Mouse (Mus musculus) midbrain, embryonic 11.5 days (tissue): Measurements from ENCODE around the gene Prkag1. TPM values are rescaled to one million over a fixed set of nuclear protein-coding genes. Genes with fewer than 3 reads are reported as not detected.

Source experiments
- ATAC-seq: fragments of 200-750 bp; cut with Nextera tagmentation; 2 replicates; pipeline ENCODE4 v1.8.0; 2017; ENCODE audit warnings: moderate TSS enrichment, moderate library complexity; ENCODE audit not compliant: low FRiP score
- DNase-seq: peaks from one replicate; pipeline ENCODE4 v3.0.0; 2015; ENCODE audit warnings: low spot score; ENCODE audit errors: missing footprints
- H3K27ac ChIP-seq: fragments of 300-500 bp; sonication (generic); 2 replicates; pipeline ENCODE4 v1.5.1; 2014; ENCODE audit warnings: low read depth, low read length
- H3K27me3 ChIP-seq: fragments of 300-500 bp; sonication (generic); 2 replicates; pipeline ENCODE4 v1.6.1; 2014; ENCODE audit warnings: mild to moderate bottlenecking, low read length, moderate library complexity, mixed read lengths; ENCODE audit not compliant: control insufficient read depth, insufficient read depth
- H3K36me3 ChIP-seq: fragments of 300-500 bp; sonication (generic); 2 replicates; pipeline ENCODE4 v1.6.1; 2014; ENCODE audit warnings: mild to moderate bottlenecking, low read length, moderate library complexity, mixed read lengths; ENCODE audit not compliant: control insufficient read depth, insufficient read depth
- H3K4me1 ChIP-seq: fragments of 300-500 bp; sonication (generic); 2 replicates; pipeline ENCODE4 v1.6.1; 2014; ENCODE audit warnings: low read length; ENCODE audit not compliant: control insufficient read depth, insufficient read depth
- H3K4me2 ChIP-seq: fragments of 300-500 bp; sonication (generic); 2 replicates; pipeline ENCODE4 v1.6.1; 2014; ENCODE audit warnings: mild to moderate bottlenecking, moderate library complexity
- H3K4me3 ChIP-seq: fragments of 300-500 bp; sonication (generic); 2 replicates; pipeline ENCODE4 v1.5.1; 2014; ENCODE audit warnings: low read depth, low read length
- H3K9ac ChIP-seq: fragments of 300-500 bp; sonication (generic); 2 replicates; pipeline ENCODE4 v1.6.1; 2014; ENCODE audit warnings: low read length
- H3K9me3 ChIP-seq: fragments of 300-500 bp; sonication (generic); 2 replicates; pipeline ENCODE4 v1.6.1; 2016; ENCODE audit warnings: low read length; ENCODE audit not compliant: control insufficient read depth
- WGBS: fragments of 180-500 bp; shearing (Covaris S2); extraction: QIAGEN DNeasy Blood & Tissue Kit; methylation state at CpG from one replicate; pipeline ENCODE4 v1.1.7; 2014; 5-methylcytosine and 5-hydroxymethylcytosine counted together
- polyA plus RNA-seq: library from polyadenylated mRNA; unstranded; fragments of >200 nt; fragmentation: Nextera tagmentation; extraction: Ambion mirVana; gene quantifications from 2 replicates; pipeline ENCODE4 v1.2.1, GENCODE M21; 2014

Gene Prkag1
- polyA plus RNA-seq, 1 experiment from 2014 or later, result 81.4 TPM

GRCm38 (mm10) chr15:98845149-98845548 is 13.8 kb upstream of the Prkag1 start:
- 97% methylated on average over 2 of the region's 2 CpGs for WGBS
- Histone ChIP-seq H3K27me3 (no peaks in the 10 kb centered on the region), H3K4me3 (no peak overlapping the region), H3K4me1 (no peaks in the 10 kb centered on the region), H3K36me3 (peaks cover 75% of the 10 kb centered on the region), H3K27ac (no peak overlapping the region), H3K9ac (no peak overlapping the region), H3K9me3 (no peaks in the 10 kb centered on the region), H3K4me2 (no peak overlapping the region)
- ATAC-seq (no peak), DNase-seq (no peak)

GRCm38 (mm10) chr15:98843595-98844223 is 12.4 kb upstream of the Prkag1 start:
- Histone ChIP-seq H3K4me2 (no peak overlapping the region), H3K9me3 (no peaks in the 10 kb centered on the region), H3K27ac (no peak overlapping the region), H3K36me3 (peaks cover 78% of the 10 kb centered on the region), H3K27me3 (no peaks in the 10 kb centered on the region), H3K4me3 (no peak overlapping the region), H3K4me1 (no peaks in the 10 kb centered on the region), H3K9ac (no peak overlapping the region)
- DNase-seq, result no peak
- ATAC-seq, result no peak
- 89% methylated on average over 11 of the region's 11 CpGs for WGBS

- Histone ChIP-seq H3K9ac (no peak overlapping the region), H3K4me1 (no peaks in the 10 kb centered on the region), H3K27me3 (no peaks in the 10 kb centered on the region), H3K36me3 (peaks cover 73% of the 10 kb centered on the region), H3K9me3 (no peaks in the 10 kb centered on the region), H3K27ac (no peak overlapping the region), H3K4me2 (no peak overlapping the region), H3K4me3 (no peak overlapping the region)
- ATAC-seq (no peak), DNase-seq (no peak)
- WGBS, result 97% methylated on average over 30 of the region's 30 CpGs
Observed at GRCm38 (mm10) chr15:98839671-98840585, 8.6 kb upstream of the Prkag1 start.

- WGBS, result 94% methylated on average over 14 of the region's 14 CpGs
- no peaks in the 10 kb centered on the region for H3K9me3 ChIP-seq
- H3K27ac ChIP-seq, result no peak overlapping the region
- no peaks in the 10 kb centered on the region for H3K27me3 ChIP-seq
- ATAC-seq (no peak), DNase-seq (no peak)
- no peak overlapping the region for H3K4me3 ChIP-seq
- no peak overlapping the region for H3K4me2 ChIP-seq
- no peak overlapping the region for H3K9ac ChIP-seq
- no peaks in the 10 kb centered on the region for H3K4me1 ChIP-seq
- H3K36me3 ChIP-seq, result peaks cover 70% of the 10 kb centered on the region
Observed at GRCm38 (mm10) chr15:98839161-98839560, 7.8 kb upstream of the Prkag1 start.

- no peak for ATAC-seq
- no peak overlapping the region for H3K4me2 ChIP-seq
- no peaks in the 10 kb centered on the region for H3K4me1 ChIP-seq
- no peak overlapping the region for H3K4me3 ChIP-seq
- 76% methylated on average over 4 of the region's 4 CpGs for WGBS
- no peak for DNase-seq
- no peaks in the 10 kb centered on the region for H3K9me3 ChIP-seq
- no peaks in the 10 kb centered on the region for H3K27me3 ChIP-seq
- H3K27ac ChIP-seq, result no peak overlapping the region
- H3K9ac ChIP-seq, result no peak overlapping the region
- peaks cover 70% of the 10 kb centered on the region for H3K36me3 ChIP-seq
Observed at GRCm38 (mm10) chr15:98837743-98838103, 6.4 kb upstream of the Prkag1 start.

GRCm38 (mm10) chr15:98837006-98837742 is 5.9 kb upstream of the Prkag1 start:
- 93% methylated on average over 21 of the region's 21 CpGs for WGBS
- DNase-seq (no peak), ATAC-seq (no peak)
- H3K27ac ChIP-seq, result no peak overlapping the region
- H3K9me3 ChIP-seq, result no peaks in the 10 kb centered on the region
- no peaks in the 10 kb centered on the region for H3K4me1 ChIP-seq
- no peak overlapping the region for H3K9ac ChIP-seq
- H3K4me3 ChIP-seq, result no peak overlapping the region
- no peak overlapping the region for H3K4me2 ChIP-seq
- no peaks in the 10 kb centered on the region for H3K27me3 ChIP-seq
- H3K36me3 ChIP-seq, result peaks cover 65% of the 10 kb centered on the region

GRCm38 (mm10) chr15:98835291-98835690 is 4.0 kb upstream of the Prkag1 start:
- Histone ChIP-seq H3K27me3 (no peaks in the 10 kb centered on the region), H3K4me2 (no peak overlapping the region), H3K4me1 (no peaks in the 10 kb centered on the region), H3K27ac (no peak overlapping the region), H3K9ac (no peak overlapping the region), H3K9me3 (no peaks in the 10 kb centered on the region), H3K4me3 (no peak overlapping the region), H3K36me3 (peaks cover 48% of the 10 kb centered on the region)
- DNase-seq (no peak), ATAC-seq (no peak)
- WGBS, result 93% methylated on average over 14 of the region's 14 CpGs

- Histone ChIP-seq H3K27ac (no peak overlapping the region), H3K4me2 (no peak overlapping the region), H3K4me3 (no peak overlapping the region), H3K9ac (no peak overlapping the region), H3K4me1 (peaks cover 3% of the 10 kb centered on the region), H3K36me3 (peaks cover 36% of the 10 kb centered on the region), H3K27me3 (no peaks in the 10 kb centered on the region), H3K9me3 (no peaks in the 10 kb centered on the region)
- WGBS, result 88% methylated on average over 13 of the region's 13 CpGs
- ATAC-seq, result no peak
- no peak for DNase-seq
Observed at GRCm38 (mm10) chr15:98834059-98834458, 2.7 kb upstream of the Prkag1 start.

GRCm38 (mm10) chr15:98833281-98833680 is 2.0 kb upstream of the Prkag1 start:
- 84% methylated on average over 11 of the region's 11 CpGs for WGBS
- ATAC-seq, result no peak
- H3K9me3 ChIP-seq, result no peaks in the 10 kb centered on the region
- no peak overlapping the region for H3K4me3 ChIP-seq
- H3K27me3 ChIP-seq, result no peaks in the 10 kb centered on the region
- H3K4me2 ChIP-seq, result no peak overlapping the region
- H3K36me3 ChIP-seq, result peaks cover 31% of the 10 kb centered on the region
- no peak for DNase-seq
- H3K27ac ChIP-seq, result no peak overlapping the region
- H3K9ac ChIP-seq, result no peak overlapping the region
- H3K4me1 ChIP-seq, result peaks cover 3% of the 10 kb centered on the region
